Mouse (Mus musculus): Measurements from ENCODE around the gene Gm340. TPM values are rescaled to one million over a fixed set of nuclear protein-coding genes. Genes with fewer than 3 reads are reported as not detected.

The Gm340 gene
- polyA plus RNA-seq, 1 experiment, result 3.2 TPM

GRCm38 (mm10) chr19:41586752-41587151 lies 4.6 kb downstream of the Gm340 start:
- no peak for DNase-seq (ENCODE audit: low read depth)
- TF ChIP-seq POLR2A (IDR thresholded peaks at IDR 0.05; ENCODE audit: borderline replicate concordance, extremely low read depth, insufficient read depth, insufficient read length, poor library complexity, severe bottlenecking) (no peak), CTCF (IDR thresholded peaks at IDR 0.05; ENCODE audit: borderline replicate concordance, extremely low read depth, insufficient read depth, insufficient read length) (no peak)

- TF ChIP-seq POLR2A (IDR thresholded peaks at IDR 0.05; ENCODE audit: borderline replicate concordance, extremely low read depth, insufficient read depth, insufficient read length, poor library complexity, severe bottlenecking), result no peak
- no peak for TF ChIP-seq CTCF (IDR thresholded peaks at IDR 0.05; ENCODE audit: borderline replicate concordance, extremely low read depth, insufficient read depth, insufficient read length)
These were observed 5.5 kb downstream of the Gm340 start for GRCm38 (mm10) chr19:41587431-41588222.

GRCm38 (mm10) chr19:41589026-41589425 lies 6.9 kb downstream of the Gm340 start:
- TF ChIP-seq CTCF (IDR thresholded peaks at IDR 0.05; ENCODE audit: borderline replicate concordance, extremely low read depth, insufficient read depth, insufficient read length) (no peak), POLR2A (IDR thresholded peaks at IDR 0.05; ENCODE audit: borderline replicate concordance, extremely low read depth, insufficient read depth, insufficient read length, poor library complexity, severe bottlenecking) (no peak)
- DNase-seq (ENCODE audit: low read depth), result no peak

More at GRCm38 (mm10) chr19:41587431-41588222, 5.5 kb downstream of the Gm340 start:
- DNase-seq (ENCODE audit: low read depth), result no peak

GRCm38 (mm10) chr19:41589681-41590080 lies 7.5 kb downstream of the Gm340 start:
- DNase-seq (ENCODE audit: low read depth), result no peak
- TF ChIP-seq POLR2A (IDR thresholded peaks at IDR 0.05; ENCODE audit: borderline replicate concordance, extremely low read depth, insufficient read depth, insufficient read length, poor library complexity, severe bottlenecking) (no peak), CTCF (IDR thresholded peaks at IDR 0.05; ENCODE audit: borderline replicate concordance, extremely low read depth, insufficient read depth, insufficient read length) (no peak)

GRCm38 (mm10) chr19:41591808-41592207 lies 9.6 kb downstream of the Gm340 start:
- TF ChIP-seq POLR2A (IDR thresholded peaks at IDR 0.05; ENCODE audit: borderline replicate concordance, extremely low read depth, insufficient read depth, insufficient read length, poor library complexity, severe bottlenecking) (no peak), CTCF (IDR thresholded peaks at IDR 0.05; ENCODE audit: borderline replicate concordance, extremely low read depth, insufficient read depth, insufficient read length) (no peak)
- DNase-seq (ENCODE audit: low read depth), result no peak

GRCm38 (mm10) chr19:41597170-41597894 lies 15.2 kb downstream of the Gm340 start:
- DNase-seq (ENCODE audit: low read depth), result no peak
- TF ChIP-seq POLR2A (IDR thresholded peaks at IDR 0.05; ENCODE audit: borderline replicate concordance, extremely low read depth, insufficient read depth, insufficient read length, poor library complexity, severe bottlenecking) (no peak), CTCF (IDR thresholded peaks at IDR 0.05; ENCODE audit: borderline replicate concordance, extremely low read depth, insufficient read depth, insufficient read length) (no peak)

- no peak for TF ChIP-seq CTCF (IDR thresholded peaks at IDR 0.05; ENCODE audit: borderline replicate concordance, extremely low read depth, insufficient read depth, insufficient read length)
- no peak for TF ChIP-seq POLR2A (IDR thresholded peaks at IDR 0.05; ENCODE audit: borderline replicate concordance, extremely low read depth, insufficient read depth, insufficient read length, poor library complexity, severe bottlenecking)
- DNase-seq (ENCODE audit: low read depth), result no peak
These were observed 18.5 kb downstream of the Gm340 start for GRCm38 (mm10) chr19:41600647-41601046.

GRCm38 (mm10) chr19:41606208-41606987 lies 24.2 kb downstream of the Gm340 start:
- no peak for DNase-seq (ENCODE audit: low read depth)
- TF ChIP-seq CTCF (IDR thresholded peaks at IDR 0.05; ENCODE audit: borderline replicate concordance, extremely low read depth, insufficient read depth, insufficient read length) (no peak), POLR2A (IDR thresholded peaks at IDR 0.05; ENCODE audit: borderline replicate concordance, extremely low read depth, insufficient read depth, insufficient read length, poor library complexity, severe bottlenecking) (no peak)

GRCm38 (mm10) chr19:41611683-41612082 lies 29.5 kb downstream of the Gm340 start:
- TF ChIP-seq CTCF (IDR thresholded peaks at IDR 0.05; ENCODE audit: borderline replicate concordance, extremely low read depth, insufficient read depth, insufficient read length) (no peak), POLR2A (IDR thresholded peaks at IDR 0.05; ENCODE audit: borderline replicate concordance, extremely low read depth, insufficient read depth, insufficient read length, poor library complexity, severe bottlenecking) (no peak)
- DNase-seq (ENCODE audit: low read depth), result no peak

- TF ChIP-seq POLR2A (IDR thresholded peaks at IDR 0.05; ENCODE audit: borderline replicate concordance, extremely low read depth, insufficient read depth, insufficient read length, poor library complexity, severe bottlenecking), result no peak
- TF ChIP-seq CTCF (IDR thresholded peaks at IDR 0.05; ENCODE audit: borderline replicate concordance, extremely low read depth, insufficient read depth, insufficient read length), result no peak
- peak; percentile 90 for DNase-seq (ENCODE audit: low read depth)
These were observed 31.3 kb downstream of the Gm340 start for GRCm38 (mm10) chr19:41613325-41614087.

Measured in brain, embryonic 14.5 days (tissue).